Mouse (Mus musculus) left cerebral cortex, postnatal 14 days (tissue): ENCODE data around the gene 9330161L09Rik. TPM values are rescaled to one million over a fixed set of nuclear protein-coding genes. Genes with fewer than 3 reads are reported as not detected.
"Not testable (repeated sequence)": the region's sequence is repeated elsewhere in the genome, so short reads cannot be mapped to it uniquely, and the experiment has no call there.

Source experiments
- DNase-seq, 2 experiments: peaks; one replicate each; pipeline ENCODE4 v3.0.0; 2021 to 2022; ENCODE audit warnings: low spot score in 2 of 2, mixed read lengths in 1 of 2
- intact Hi-C: fragments of 180-260 bp; cut with DNase I; formaldehyde crosslinking; loops from one replicate; pipeline ENCODE4 v1.15.1; 2025
- long read RNA-seq, 2 experiments: library from polyadenylated mRNA; stranded (forward); transcript quantifications; one replicate each; pipeline ENCODE4 v2.0.0; 2021
- total RNA-seq, 2 experiments: library from RNA; stranded (reverse); gene quantifications; 2 replicates each; pipeline ENCODE4 v1.2.3; 2021

Gene 9330161L09Rik
- 1 to 10 TPM; 2.0 to 2.3 TPM for total RNA-seq
- long read RNA-seq, experiment 1: 0 reads
- long read RNA-seq, experiment 2: 0 reads

DNA sequence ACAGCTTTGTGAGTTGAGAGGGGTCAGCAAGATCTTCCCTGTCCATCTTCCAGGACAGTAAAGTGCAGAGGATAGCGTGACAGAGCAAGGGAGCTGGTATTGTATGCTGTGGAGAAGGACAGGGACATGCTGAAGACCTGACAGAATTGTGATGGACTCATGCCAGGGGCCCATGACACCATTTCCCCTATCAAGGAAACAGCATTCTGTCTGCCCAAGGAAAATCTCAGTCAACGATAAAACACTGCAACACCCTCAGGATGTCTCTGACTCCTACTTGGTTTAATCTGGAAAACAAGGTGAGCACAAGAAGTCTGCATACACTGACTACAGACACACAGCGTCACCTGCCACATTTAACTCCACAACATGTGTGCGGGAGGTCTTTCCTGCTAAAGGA lies at the start of gene 9330161L09Rik:
Gene 9330161L09Rik (minus strand): TSS at position 101 of the 400 bp plus-strand sequence.
- intact Hi-C loops: no loop called here
- no peak for DNase-seq

DNA sequence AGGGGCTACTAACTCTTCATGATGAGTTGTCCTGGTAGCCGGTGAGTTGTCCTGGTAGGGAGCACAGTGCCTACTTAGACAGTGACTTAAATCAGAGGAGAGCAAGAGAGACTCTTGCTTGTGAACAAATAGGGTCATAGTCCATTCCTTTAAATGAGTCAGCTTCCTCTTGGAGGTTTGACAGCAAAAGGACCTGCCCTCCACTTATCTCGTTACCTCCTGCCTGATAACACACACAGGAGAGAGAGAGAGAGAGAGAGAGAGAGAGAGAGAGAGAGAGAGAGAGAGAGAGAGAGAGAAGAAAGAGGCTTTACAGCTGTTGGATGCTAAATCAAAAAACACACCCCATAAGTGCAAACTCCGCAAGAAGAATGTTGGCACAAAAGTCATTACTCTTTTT lies 49.5 kb upstream of the 9330161L09Rik start, which contains the start of gene Ifi27l2b:
Gene Ifi27l2b (minus strand): TSS at position 84 of the 400 bp plus-strand sequence.
- intact Hi-C loops: no loop called here
- no peak for DNase-seq

DNA sequence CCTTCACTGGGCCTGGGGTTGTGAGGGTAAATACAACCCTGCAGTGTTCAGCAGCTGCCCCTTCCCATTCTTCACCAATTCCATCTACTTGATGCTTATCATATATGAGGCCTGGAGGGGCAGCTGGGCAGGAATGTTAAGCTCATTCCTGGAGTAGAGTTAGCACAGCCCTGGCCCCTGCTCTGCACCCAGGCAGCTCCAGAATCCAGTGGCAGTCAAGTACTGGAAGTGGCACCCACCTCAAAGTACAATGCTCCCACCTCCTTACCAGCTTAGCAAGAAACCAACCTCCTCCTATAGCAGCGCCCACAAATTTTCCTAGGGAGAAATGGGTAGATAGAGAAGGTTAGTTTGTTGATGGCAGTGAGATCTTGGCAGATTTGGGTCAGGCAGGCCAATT lies 49.1 kb upstream of the 9330161L09Rik start:
- intact Hi-C loops, DNase-seq: not testable (repeated sequence)

- DNase-seq: no peak
- intact Hi-C loops: no loop called here
Observed at GRCm38 (mm10) chr12:103453361-103453760, 45.7 kb upstream of the 9330161L09Rik start.

DNA sequence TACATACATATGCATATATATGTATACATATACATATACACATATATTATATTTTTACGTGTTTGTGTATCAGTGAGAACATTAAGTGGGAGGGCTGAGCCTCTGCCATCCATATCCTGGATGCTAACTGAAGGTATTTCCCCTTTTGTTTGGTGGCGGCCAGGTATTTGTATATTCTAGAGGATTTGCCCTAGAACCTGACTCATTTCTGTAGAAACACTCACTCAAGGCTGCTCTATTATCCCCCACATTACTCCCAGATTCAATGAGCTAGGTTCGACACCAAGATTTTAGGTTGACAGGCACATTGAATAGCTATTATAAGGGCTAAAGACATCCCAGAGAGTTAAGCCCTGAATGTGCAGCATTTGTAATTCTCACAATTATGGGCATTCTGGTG lies 37.4 kb upstream of the 9330161L09Rik start:
- intact Hi-C loops: no loop called here
- DNase-seq: no peak

DNA sequence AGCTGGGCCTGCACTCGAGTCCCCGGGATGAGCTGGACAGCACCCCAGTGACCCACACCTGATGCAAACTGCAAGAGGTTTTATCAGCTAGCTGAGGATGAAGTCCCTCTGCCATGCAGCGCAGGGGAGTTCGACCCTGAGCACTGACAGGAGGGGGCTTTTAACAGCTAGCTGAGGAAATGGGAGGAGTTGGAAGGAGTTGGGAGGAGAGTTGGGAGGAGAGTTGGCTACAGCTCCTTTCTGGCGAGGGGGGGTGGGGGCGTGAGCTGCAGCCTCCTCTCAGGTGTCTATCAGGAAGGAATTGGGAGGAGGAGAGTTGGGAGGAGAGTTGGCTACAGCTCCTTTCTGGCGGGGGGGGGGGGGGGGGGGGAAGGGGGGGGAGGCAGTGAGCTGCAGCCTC lies 36.6 kb upstream of the 9330161L09Rik start:
- intact Hi-C loops, DNase-seq: not testable (repeated sequence)

DNA sequence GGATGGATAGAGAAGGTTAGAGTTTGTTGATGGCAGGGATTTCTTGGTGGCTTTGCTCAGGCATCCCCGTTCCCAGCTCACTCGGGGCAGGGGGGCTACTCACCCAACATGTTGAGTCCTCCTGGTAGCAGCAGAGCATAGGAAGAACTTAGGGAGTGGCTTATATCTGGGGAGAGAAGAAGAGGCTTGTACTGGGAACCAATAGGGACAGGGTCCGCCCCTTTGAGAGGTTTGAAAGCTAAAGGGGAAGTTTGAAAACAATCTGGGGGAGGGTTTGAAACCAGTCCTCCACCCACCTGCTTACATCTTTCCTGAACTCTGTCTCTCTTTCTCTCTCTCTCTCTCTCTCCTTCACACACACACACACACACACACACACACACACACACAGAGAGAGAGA lies 35.9 kb upstream of the 9330161L09Rik start, which contains the start of gene Ifi27l2a:
Gene Ifi27l2a (minus strand): TSS at position 157 of the 400 bp plus-strand sequence.
- intact Hi-C loops: no loop called here
- DNase-seq: no peak

GRCm38 (mm10) chr12:103437601-103438000 lies 30.0 kb upstream of the 9330161L09Rik start:
- intact Hi-C loops: no loop called here
- DNase-seq: no peak

DNA sequence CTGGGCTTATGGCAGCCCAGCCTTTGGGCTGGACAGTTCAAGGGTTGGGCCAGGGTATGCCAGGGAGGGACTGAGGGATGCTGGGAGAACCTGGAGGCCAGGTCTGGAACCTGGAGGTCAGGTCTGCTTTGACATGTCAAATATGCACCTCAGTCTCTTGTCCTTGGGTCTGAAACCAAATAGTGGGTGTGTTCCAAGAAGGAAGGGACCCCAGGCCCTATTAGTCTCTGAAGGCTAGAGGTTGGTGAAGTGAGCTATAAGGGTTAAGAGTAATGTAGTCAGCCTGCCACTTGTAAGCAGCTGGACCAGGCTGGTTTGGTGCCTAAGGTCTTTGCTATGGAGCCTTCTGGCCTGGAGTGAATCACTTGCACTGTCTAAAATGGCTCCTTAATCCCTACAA lies 27.2 kb upstream of the 9330161L09Rik start:
- no peak for DNase-seq
- intact Hi-C loops: no loop called here

DNA sequence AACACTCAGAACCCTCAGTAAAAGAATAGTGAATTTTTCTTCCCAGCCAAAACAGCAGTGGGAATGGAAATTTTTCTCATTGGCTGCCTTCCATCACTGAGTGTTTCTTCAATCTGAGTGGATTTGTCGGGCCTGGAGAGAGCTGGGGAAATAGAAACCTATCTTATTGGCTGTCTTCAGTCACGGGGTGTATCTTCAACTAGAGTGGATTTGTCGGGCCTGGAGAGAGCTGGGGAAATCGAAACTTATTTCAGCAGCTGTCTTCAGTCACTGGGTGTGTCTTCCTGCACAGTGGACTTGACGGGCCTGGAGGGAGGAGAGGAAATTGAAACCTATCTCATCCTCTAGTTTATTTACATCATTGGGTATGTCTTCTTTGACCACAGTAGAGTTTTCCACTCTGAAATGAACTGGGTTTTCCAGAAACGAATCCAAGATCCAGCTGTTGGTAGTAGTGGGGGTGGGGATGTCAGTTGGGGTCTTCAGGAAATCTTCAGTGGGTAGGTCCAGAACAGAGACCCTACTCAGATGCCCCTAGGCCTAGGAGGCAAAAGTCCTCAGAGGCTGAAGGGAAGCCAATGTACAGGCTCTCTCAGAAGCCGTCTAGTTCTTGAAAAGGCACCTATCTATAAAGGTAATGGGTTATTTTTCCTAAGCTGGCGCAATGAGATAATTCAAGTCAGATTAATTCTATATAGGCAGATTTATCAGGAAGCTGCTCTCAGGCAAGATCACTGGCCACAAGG lies 26.5 kb upstream of the 9330161L09Rik start, which contains the start of gene Ifi27:
Gene Ifi27 (plus strand): TSS at position 226 of the 746 bp plus-strand sequence.
- intact Hi-C loops: no loop called here
- peak; percentile 45 to 55 for DNase-seq

DNA sequence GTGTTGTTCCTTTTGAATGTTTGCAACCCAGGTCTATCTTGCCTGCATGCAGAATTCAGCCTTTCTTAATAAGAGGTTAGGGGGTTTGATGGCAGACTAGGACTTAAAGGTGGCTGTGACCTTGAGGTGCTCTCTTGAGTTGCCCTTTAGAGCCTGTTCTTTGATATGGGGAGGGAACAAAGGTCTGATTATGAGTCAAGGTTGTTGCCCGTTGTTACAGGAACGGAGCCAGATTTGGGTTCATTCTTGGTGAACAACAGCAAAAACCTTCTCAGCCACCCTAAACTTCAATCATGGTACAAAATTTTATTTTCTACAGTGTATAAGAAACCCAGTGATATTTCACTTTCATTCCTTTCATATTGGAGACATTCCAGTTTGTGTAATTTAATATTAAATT lies 25.8 kb upstream of the 9330161L09Rik start:
- intact Hi-C loops: no loop called here
- no peak for DNase-seq

- no peak for DNase-seq
- intact Hi-C loops: loop anchor here (2.0 kb wide), 2 partner anchors 66 to 216 kb away; no protein-coding TSS in a partner anchor
Observed at GRCm38 (mm10) chr12:103426710-103427109, 19.1 kb upstream of the 9330161L09Rik start.

DNA sequence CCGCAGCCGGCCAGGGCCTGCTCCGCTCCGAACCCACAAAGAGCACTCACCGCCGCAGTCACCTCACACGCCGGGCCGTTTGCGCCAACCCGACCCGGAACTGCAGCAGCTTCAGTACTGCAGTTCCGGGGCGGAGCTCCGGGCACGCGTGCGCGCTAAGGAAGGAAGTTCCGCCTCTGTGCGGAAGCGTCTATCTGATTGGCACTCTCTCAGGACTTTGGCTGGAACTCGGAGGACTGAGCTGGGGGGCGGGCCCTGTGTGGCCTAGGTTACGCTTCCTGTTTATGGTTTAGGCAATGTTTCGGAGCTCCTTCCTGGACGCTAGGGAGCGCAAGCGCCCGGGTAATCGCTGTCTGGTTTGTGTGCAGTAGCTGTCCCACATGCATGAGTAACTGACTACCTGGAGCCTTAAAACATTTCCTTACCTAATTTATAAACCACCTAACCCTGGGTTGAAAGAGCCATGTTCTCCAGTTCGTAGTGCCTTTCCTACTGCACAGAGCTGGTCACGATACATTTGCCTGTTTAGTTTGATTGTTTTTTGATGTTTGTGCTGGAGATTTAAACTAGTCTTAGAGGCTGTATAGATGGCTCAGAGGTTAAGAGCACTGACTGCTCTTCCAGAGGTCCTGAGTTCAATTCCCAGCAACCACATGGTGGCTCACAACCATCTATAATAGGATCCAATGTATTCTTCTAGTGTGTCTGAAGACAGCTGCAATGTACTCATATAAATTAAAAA lies 18.3 kb upstream of the 9330161L09Rik start, which contains the start of gene Ddx24:
Gene Ddx24 (minus strand): TSS at position 102 of the 742 bp plus-strand sequence.
- intact Hi-C loops: loop anchor here (2.0 kb wide), 2 partner anchors 67 to 217 kb away; no protein-coding TSS in a partner anchor
- DNase-seq: peak; percentile 99

- no peak for DNase-seq
- intact Hi-C loops: no loop called here
Observed at GRCm38 (mm10) chr12:103425016-103425728, 17.6 kb upstream of the 9330161L09Rik start.

GRCm38 (mm10) chr12:103408144-103408543 lies 524 bp upstream of the 9330161L09Rik start:
- peak in 1 of 2 experiments; percentile 64 for DNase-seq
- intact Hi-C loops: no loop called here

GRCm38 (mm10) chr12:103404131-103404530 lies 3.5 kb downstream of the 9330161L09Rik start:
- DNase-seq: no peak
- intact Hi-C loops: no loop called here

- DNase-seq: no peak
- intact Hi-C loops: no loop called here
Observed at GRCm38 (mm10) chr12:103396751-103397150, 10.9 kb downstream of the 9330161L09Rik start.

GRCm38 (mm10) chr12:103395486-103396275 lies 11.9 kb downstream of the 9330161L09Rik start:
- DNase-seq: no peak
- intact Hi-C loops: no loop called here

- intact Hi-C loops: no loop called here
- no peak for DNase-seq
Observed at GRCm38 (mm10) chr12:103393528-103393927, 14.1 kb downstream of the 9330161L09Rik start.
